In genomic region chr8:44937905-44938642, GRCm38 (mm10) we compare ENCODE assay signal across 8 mouse cellular contexts. TPM values are rescaled to one million over a fixed set of nuclear protein-coding genes. Genes with fewer than 3 reads are reported as not detected.
DNase-seq lines count a peak whose midpoint lies in the region; ATAC-seq and TF ChIP-seq lines count a peak whose summit lies in the region.

No protein-coding gene starts in this region.

- WGBS in liver, postnatal 0 days (ENCODE audit: insufficient replicate concordance): under 1% methylated on average over 82 of the region's 87 CpGs
- WGBS in neural tube, embryonic 15.5 days: under 1% methylated on average over 69 of the region's 87 CpGs

- DNase-seq in G1E (ENCODE audit: low spot score): no peak
- peak; percentile 88 for DNase-seq in cerebellum, adult 9-10 months
- DNase-seq in frontal cortex, postnatal 10 days (ENCODE audit: low spot score in 2 of 2): peak; percentile 77 to 90
- peak; percentile 64 to 85 for DNase-seq in layer of hippocampus, adult 8-10 months (ENCODE audit: low spot score in 2 of 2)
- DNase-seq in liver, postnatal 0 days: peak; percentile 87
- peak; percentile 8 for DNase-seq in thymus, postnatal 25 days

- peak overlapping the region; percentile 74 for H3K27ac ChIP-seq in liver, postnatal 0 days (ENCODE audit: low read depth)
- peak overlapping the region; percentile 80 for H3K27ac ChIP-seq in neural tube, embryonic 15.5 days (replicated peaks)

- H3K36me3 ChIP-seq in G1E (replicated peaks): no peaks in the 10 kb centered on the region
- H3K36me3 ChIP-seq in liver, postnatal 0 days (replicated peaks; ENCODE audit: insufficient read depth, low read length): no peaks in the 10 kb centered on the region
- no peaks in the 10 kb centered on the region for H3K36me3 ChIP-seq in neural tube, embryonic 15.5 days

- H3K27me3 ChIP-seq in G1E (ENCODE audit: insufficient read depth, low read length): no peaks in the 10 kb centered on the region
- peaks cover 49% of the 10 kb centered on the region for H3K27me3 ChIP-seq in liver, postnatal 0 days (ENCODE audit: insufficient read depth, low read length)
- H3K27me3 ChIP-seq in neural tube, embryonic 15.5 days (replicated peaks): no peaks in the 10 kb centered on the region

- ATAC-seq in G1E (ENCODE audit: extremely low read depth, insufficient number of reproducible peaks, low FRiP score, poor library complexity, severe bottlenecking): no peak
- ATAC-seq in hematopoietic stem cell, adult 5-6 weeks (replicated peaks in 1 of 2; ENCODE audit: insufficient read depth in 1 of 2, low FRiP score in 2 of 2, low TSS enrichment in 1 of 2, low read depth in 1 of 2, poor library complexity in 2 of 2, severe bottlenecking in 2 of 2): peak; percentile 46 to 56
- ATAC-seq in liver, postnatal 0 days: peak; percentile 93
- ATAC-seq in neural tube, embryonic 15.5 days (ENCODE audit: low FRiP score): peak; percentile 82

- H3K4me2 ChIP-seq in liver, postnatal 0 days (ENCODE audit: low read depth, low read length): peak overlapping the region; percentile 80
- H3K4me2 ChIP-seq in neural tube, embryonic 15.5 days: peak overlapping the region; percentile 95

- TF ChIP-seq CTCF in G1E (IDR thresholded peaks at IDR 0.05; ENCODE audit: low read depth, low read length): no peak
- TF ChIP-seq CTCF in liver, postnatal 0 days (IDR thresholded peaks at IDR 0.05; ENCODE audit: low read depth): peak; percentile 4; the same call in 1 of the 2 replicates

- H3K9ac ChIP-seq in liver, postnatal 0 days (replicated peaks): peak overlapping the region; percentile 63
- peak overlapping the region; percentile 64 for H3K9ac ChIP-seq in neural tube, embryonic 15.5 days (replicated peaks)

- peaks cover 64% of the 10 kb centered on the region for H3K9me3 ChIP-seq in G1E (replicated peaks)
- no peaks in the 10 kb centered on the region for H3K9me3 ChIP-seq in liver, postnatal 0 days (ENCODE audit: low read length)
- no peaks in the 10 kb centered on the region for H3K9me3 ChIP-seq in neural tube, embryonic 15.5 days (replicated peaks)

- no peaks in the 10 kb centered on the region for H3K4me1 ChIP-seq in G1E (ENCODE audit: insufficient read depth, low read depth, low read length)
- H3K4me1 ChIP-seq in liver, postnatal 0 days (ENCODE audit: insufficient read depth): no peaks in the 10 kb centered on the region; the same call in 1 of the 2 replicates
- peaks cover 16% of the 10 kb centered on the region for H3K4me1 ChIP-seq in neural tube, embryonic 15.5 days

- no peak for TF ChIP-seq EP300 in liver, postnatal 0 days (IDR thresholded peaks at IDR 0.05; ENCODE audit: low read depth)

- peak overlapping the region; percentile 35; the same call in 1 of the 2 replicates for H3K4me3 ChIP-seq in G1E (ENCODE audit: low read depth, low read length)
- H3K4me3 ChIP-seq in liver, postnatal 0 days (ENCODE audit: low read depth, low read length): peak overlapping the region; percentile 60
- peak overlapping the region; percentile 81 for H3K4me3 ChIP-seq in neural tube, embryonic 15.5 days (replicated peaks)

RNA-seq across cellular contexts. Expression of gene Fat1, which starts 2.8 kb away (rescaled TPM):
- total RNA-seq in G1E (2014; fragmentation: Nextera tagmentation) (not detected in 2 replicates), G1E (2017) (0.06 and 0.33 TPM in 2 replicates)
- polyA plus RNA-seq in G1E (2012): not detected in 2 replicates
- 0.06 and 0.30 TPM in 2 replicates for total RNA-seq in hematopoietic stem cell, adult 5-6 weeks (2017)
- total RNA-seq in layer of hippocampus, adult 8-10 months (2022): 10 to 100 TPM; 23.0 to 24.5 (median 24.4) TPM
- 0.73 and 0.78 TPM in 2 replicates for polyA plus RNA-seq in liver, postnatal 0 days (2015; fragmentation: Nextera tagmentation; extraction: Ambion mirVana)
- polyA plus RNA-seq in neural tube, embryonic 15.5 days (2015; fragmentation: Nextera tagmentation; extraction: Ambion mirVana): 12.3 and 12.5 TPM in 2 replicates

Comparison
In these comparisons a context has a peak if more than half of its experiments do, and no peak if none do; other contexts are left out.
1. RNA of gene Fat1, which starts 2.8 kb away (total RNA-seq): 23.0 to 24.5 TPM in layer of hippocampus, adult 8-10 months; 0.06 to 0.33 TPM in G1E and 0.06 to 0.30 TPM in hematopoietic stem cell, adult 5-6 weeks; every median in the first group is over 10 times any median in the second.
2. Peak in every context shown above with its lines, with median percentiles within 50 percentile points of each other: H3K4me3 ChIP-seq.